Mouse (Mus musculus) bone marrow, adult 2 months (tissue): ENCODE results near the gene Wfdc1.

Source experiments
- CTCF ChIP-seq: fragments of 200-500 bp; IDR thresholded peaks from 2 replicates; pipeline ENCODE4 v1.5.1; 2011; ENCODE audit warnings: low read length, control low read depth; ENCODE audit not compliant: control insufficient read depth, insufficient read depth
- POLR2A ChIP-seq: fragments of 200-500 bp; IDR thresholded peaks from 2 replicates; pipeline ENCODE4 v1.6.1; 2011; ENCODE audit warnings: low read depth, mild to moderate bottlenecking, control low read depth, low read length, borderline replicate concordance; ENCODE audit not compliant: control insufficient read depth

DNA sequence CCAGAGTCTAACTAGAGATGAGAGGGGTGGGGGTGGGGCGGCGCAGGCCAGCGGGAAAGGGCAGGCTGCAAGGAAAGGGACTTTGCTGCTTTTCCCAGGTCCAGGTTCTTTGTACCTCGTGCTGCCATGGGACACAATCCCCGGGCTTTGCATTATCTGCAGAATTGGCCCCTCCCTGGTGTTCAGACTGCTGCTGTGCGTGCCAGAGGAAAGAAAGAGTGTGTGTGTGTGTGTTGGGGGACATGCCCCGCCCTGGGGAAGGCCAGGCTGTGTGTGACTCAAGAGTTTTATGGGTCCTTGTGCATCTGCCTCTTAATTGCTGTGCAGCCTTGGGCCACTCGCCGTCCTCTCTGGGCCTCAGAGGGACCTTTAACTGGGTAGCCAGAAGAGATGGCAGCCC, 2.3 kb downstream of the Wfdc1 start:
- TF ChIP-seq POLR2A (no peak), CTCF (no peak)
